Mouse (Mus musculus) myocyte (in vitro differentiated cells): ENCODE results near the gene Gm7030.
"Not testable (repeated sequence)": the region's sequence is repeated elsewhere in the genome, so short reads cannot be mapped to it uniquely, and the experiment has no call there.

ENCODE experiments used
- MAX ChIP-seq: IDR thresholded peaks from one replicate; pipeline ENCODE4 v1.6.1; 2011; ENCODE audit warnings: low read depth, mild to moderate bottlenecking, control low read depth
- POLR2A ChIP-seq: IDR thresholded peaks from one replicate; pipeline ENCODE4 v1.6.1; 2011; ENCODE audit warnings: low read depth, mild to moderate bottlenecking, control low read depth, moderate library complexity; ENCODE audit not compliant: insufficient read length
- USF1 ChIP-seq: IDR thresholded peaks from one replicate; pipeline ENCODE4 v1.6.1; 2011; ENCODE audit warnings: low read depth, mild to moderate bottlenecking, control low read depth, moderate library complexity

DNA sequence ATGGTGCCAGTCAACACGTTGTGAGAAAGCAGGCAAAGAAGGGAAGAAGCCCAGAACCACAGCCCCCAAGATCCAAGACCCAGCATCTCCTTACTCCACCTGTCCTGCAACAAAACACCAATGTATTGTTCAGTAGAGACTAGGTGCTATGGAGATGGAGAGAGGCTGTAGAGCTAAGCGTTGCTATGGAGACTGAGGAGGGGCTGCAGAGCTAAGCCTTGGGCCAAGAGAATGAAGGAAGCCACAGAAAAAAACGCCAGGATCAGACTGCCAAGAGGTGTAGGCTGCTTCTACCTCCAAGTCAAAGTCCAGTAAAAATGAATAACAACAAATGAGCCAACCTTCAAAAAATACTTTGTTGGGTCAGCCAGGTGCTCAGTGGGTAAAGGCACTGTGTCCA, 12.7 kb downstream of the Gm7030 start:
- not testable (repeated sequence) for TF ChIP-seq POLR2A, MAX, USF1
